Mouse (Mus musculus): Measurements from ENCODE around the gene Slc17a8.
"Not testable (repeated sequence)": the region's sequence is repeated elsewhere in the genome, so short reads cannot be mapped to it uniquely, and the experiment has no call there.

Slc17a8 gene

GRCm38 (mm10) chr10:89621129-89621528 is at the start of gene Slc17a8:
TSS of gene Slc17a8 (minus strand) at chr10:89621253.
- DNase-seq (ENCODE audit: low read depth, low spot score), result no peak

- not testable (repeated sequence) for DNase-seq (ENCODE audit: low read depth, low spot score)
These were observed 49.3 kb upstream of the Slc17a8 start for GRCm38 (mm10) chr10:89670371-89670770.

- no peak for DNase-seq (ENCODE audit: low read depth, low spot score)
These were observed 46.5 kb upstream of the Slc17a8 start for GRCm38 (mm10) chr10:89667571-89667970.

- DNase-seq (ENCODE audit: low read depth, low spot score), result no peak
These were observed 44.6 kb upstream of the Slc17a8 start for GRCm38 (mm10) chr10:89665679-89666078.

GRCm38 (mm10) chr10:89664977-89665645 is 44.1 kb upstream of the Slc17a8 start:
- no peak for DNase-seq (ENCODE audit: low read depth, low spot score)

- DNase-seq (ENCODE audit: low read depth, low spot score), result no peak
These were observed 35.3 kb upstream of the Slc17a8 start for GRCm38 (mm10) chr10:89656366-89656765.

GRCm38 (mm10) chr10:89652912-89653311 is 31.9 kb upstream of the Slc17a8 start:
- DNase-seq (ENCODE audit: low read depth, low spot score), result no peak

- no peak for DNase-seq (ENCODE audit: low read depth, low spot score)
These were observed 30.6 kb upstream of the Slc17a8 start for GRCm38 (mm10) chr10:89651691-89652090.

GRCm38 (mm10) chr10:89646918-89647317 is 25.9 kb upstream of the Slc17a8 start:
- no peak for DNase-seq (ENCODE audit: low read depth, low spot score)

GRCm38 (mm10) chr10:89637001-89637400 is 15.9 kb upstream of the Slc17a8 start:
- DNase-seq (ENCODE audit: low read depth, low spot score), result no peak

- no peak for DNase-seq (ENCODE audit: low read depth, low spot score)
These were observed 14.0 kb upstream of the Slc17a8 start for GRCm38 (mm10) chr10:89635018-89635417.

GRCm38 (mm10) chr10:89633736-89634426 is 12.8 kb upstream of the Slc17a8 start:
- no peak for DNase-seq (ENCODE audit: low read depth, low spot score)

- no peak for DNase-seq (ENCODE audit: low read depth, low spot score)
These were observed 12.1 kb upstream of the Slc17a8 start for GRCm38 (mm10) chr10:89633121-89633520.

- no peak for DNase-seq (ENCODE audit: low read depth, low spot score)
These were observed 10.8 kb upstream of the Slc17a8 start for GRCm38 (mm10) chr10:89631831-89632230.

- DNase-seq (ENCODE audit: low read depth, low spot score), result no peak
These were observed 9.5 kb upstream of the Slc17a8 start for GRCm38 (mm10) chr10:89630564-89630963.

- peak; percentile 38 for DNase-seq (ENCODE audit: low read depth, low spot score)
These were observed 9.0 kb upstream of the Slc17a8 start for GRCm38 (mm10) chr10:89630052-89630451.

GRCm38 (mm10) chr10:89626714-89627113 is 5.7 kb upstream of the Slc17a8 start:
- DNase-seq (ENCODE audit: low read depth, low spot score), result no peak

GRCm38 (mm10) chr10:89624196-89624595 is 3.1 kb upstream of the Slc17a8 start:
- DNase-seq (ENCODE audit: low read depth, low spot score), result no peak

GRCm38 (mm10) chr10:89599311-89599710 is 21.7 kb downstream of the Slc17a8 start:
- DNase-seq (ENCODE audit: low read depth, low spot score), result no peak

- no peak for DNase-seq (ENCODE audit: low read depth, low spot score)
These were observed 23.8 kb downstream of the Slc17a8 start for GRCm38 (mm10) chr10:89597275-89597674.

- DNase-seq (ENCODE audit: low read depth, low spot score), result no peak
These were observed 25.1 kb downstream of the Slc17a8 start for GRCm38 (mm10) chr10:89595935-89596334.

- DNase-seq (ENCODE audit: low read depth, low spot score), result no peak
These were observed 25.5 kb downstream of the Slc17a8 start for GRCm38 (mm10) chr10:89595514-89595913.

GRCm38 (mm10) chr10:89594309-89594708 is 26.7 kb downstream of the Slc17a8 start:
- no peak for DNase-seq (ENCODE audit: low read depth, low spot score)

Measured in c-Kit-negative CD71-positive TER-119-positive erythroid progenitor cells, embryonic 14.5 days (primary cell).